Mouse (Mus musculus): ENCODE measurements around the gene Lrrc15. TPM values are rescaled to one million over a fixed set of nuclear protein-coding genes. Genes with fewer than 3 reads are reported as not detected.

The Lrrc15 gene
- polyA plus RNA-seq, 1 experiment from 2014 or later: 0.35 TPM

DNA sequence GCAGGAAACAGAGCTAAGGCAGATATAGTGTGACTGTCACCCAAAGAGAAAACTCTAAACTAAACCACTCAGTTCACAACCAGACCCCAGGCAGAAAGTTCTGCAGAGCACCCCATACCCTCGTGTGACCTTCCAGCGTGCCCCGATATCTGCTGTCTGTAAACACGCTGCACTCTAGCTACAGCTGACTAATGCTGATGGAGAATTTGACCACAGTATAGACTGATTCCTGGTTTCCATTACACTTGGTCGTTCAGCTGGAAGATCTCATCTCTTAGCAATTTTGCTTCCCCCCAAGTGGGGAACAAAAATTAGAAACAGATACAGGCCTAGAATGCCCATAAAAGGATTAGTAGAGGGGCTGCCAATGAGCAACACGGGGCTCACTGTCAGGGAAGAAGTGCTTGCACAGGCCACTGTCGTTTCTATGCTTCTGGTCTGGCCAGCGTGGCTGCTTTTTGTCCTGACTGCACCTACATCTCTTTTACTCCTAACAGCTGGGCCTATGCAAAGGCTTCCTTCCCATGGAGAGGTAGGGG lies 11.8 kb downstream of the Lrrc15 start:
- Histone ChIP-seq H3K27me3 (ENCODE audit: poor library complexity, severe bottlenecking) (0 out of 2 replicates have a peak, but pooled peaks cover 6% of the 10 kb centered on the region), H3K4me3 (no peak overlapping the region), H3K36me3 (replicated peaks) (no peaks in the 10 kb centered on the region), H3K4me1 (peaks cover 25% of the 10 kb centered on the region), H3K9me3 (no peaks in the 10 kb centered on the region), H3K27ac (peak overlapping the region; percentile 70)
- DNase-seq (ENCODE audit: extremely low spot score, low spot score): no peak
- 67% methylated on average over 8 of the region's 8 CpGs for WGBS

GRCm38 (mm10) chr16:30267359-30267758 lies 15.7 kb downstream of the Lrrc15 start, which contains the start of gene Cpn2:
Cpn2 (minus strand) TSS chr16:30267499.
- H3K9me3 ChIP-seq: no peaks in the 10 kb centered on the region
- DNase-seq (ENCODE audit: extremely low spot score, low spot score): no peak
- H3K4me1 ChIP-seq: peaks cover 25% of the 10 kb centered on the region
- no peak within 1 kb of the TSS for H3K4me3 ChIP-seq
- 76% methylated on average over 5 of the region's 5 CpGs for WGBS
- no peak within 1 kb of the TSS for H3K27ac ChIP-seq
- H3K36me3 ChIP-seq (replicated peaks): no peaks in the 10 kb centered on the region
- H3K27me3 ChIP-seq (ENCODE audit: poor library complexity, severe bottlenecking): 0 out of 2 replicates have a peak, but pooled peaks cover 6% of the 10 kb centered on the region

DNA sequence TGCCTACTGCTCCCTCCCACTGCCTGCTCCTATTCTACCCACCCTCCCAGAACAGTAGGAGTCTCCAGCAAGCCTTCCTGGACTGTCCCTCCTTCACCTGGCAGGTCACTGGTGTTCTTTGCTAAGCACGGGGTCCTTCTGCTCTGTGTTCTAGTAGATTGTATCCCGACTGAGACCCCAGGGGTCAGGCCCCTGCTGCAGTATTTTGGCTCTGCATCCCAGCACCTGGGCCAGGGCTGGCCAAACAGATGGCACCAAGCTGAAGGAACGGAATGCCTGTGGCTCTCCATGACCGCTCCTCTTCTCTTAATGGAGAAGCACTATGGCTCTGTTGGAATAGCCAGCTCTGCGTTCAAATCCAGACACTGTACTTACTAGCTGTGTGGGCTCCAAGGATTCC lies 16.5 kb downstream of the Lrrc15 start:
- 89% methylated on average over 5 of the region's 5 CpGs for WGBS
- no peak for DNase-seq (ENCODE audit: extremely low spot score, low spot score)
- H3K9me3 ChIP-seq: no peaks in the 10 kb centered on the region

DNA sequence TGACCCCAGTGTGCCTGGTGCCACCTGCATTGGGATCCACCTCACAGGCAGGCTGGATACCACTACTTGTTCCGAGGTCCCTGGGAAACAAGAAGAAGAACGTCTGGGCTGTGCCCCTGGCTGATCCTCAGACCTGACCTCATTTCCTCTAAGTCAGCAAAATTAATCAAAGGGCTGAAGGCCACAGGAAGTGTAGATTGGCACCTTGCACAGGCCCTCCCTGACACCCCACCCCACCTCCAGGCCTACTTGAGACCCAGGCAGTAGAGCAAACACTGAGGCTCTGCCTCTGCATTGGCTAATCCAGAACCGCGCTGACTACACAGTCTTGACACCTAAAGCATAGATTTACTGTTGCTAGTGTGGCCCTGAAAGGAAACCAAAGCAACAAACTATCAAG lies 17.4 kb downstream of the Lrrc15 start:
- DNase-seq (ENCODE audit: extremely low spot score, low spot score): no peak
- H3K27ac ChIP-seq: no peak overlapping the region
- H3K9me3 ChIP-seq: no peaks in the 10 kb centered on the region
- H3K4me3 ChIP-seq: no peak overlapping the region
- H3K27me3 ChIP-seq (ENCODE audit: poor library complexity, severe bottlenecking): 0 out of 2 replicates have a peak, but pooled peaks cover 6% of the 10 kb centered on the region
- peaks cover 10% of the 10 kb centered on the region; the same call in 1 of the 2 replicates for H3K4me1 ChIP-seq
- no peaks in the 10 kb centered on the region for H3K36me3 ChIP-seq (replicated peaks)
- 78% methylated on average over 4 of the region's 4 CpGs for WGBS

More for the DNA sequence above, 16.5 kb downstream of the Lrrc15 start:
- Histone ChIP-seq H3K4me1 (peaks cover 17% of the 10 kb centered on the region), H3K36me3 (replicated peaks) (no peaks in the 10 kb centered on the region), H3K27me3 (ENCODE audit: poor library complexity, severe bottlenecking) (0 out of 2 replicates have a peak, but pooled peaks cover 6% of the 10 kb centered on the region), H3K27ac (no peak overlapping the region), H3K4me3 (no peak overlapping the region)

DNA sequence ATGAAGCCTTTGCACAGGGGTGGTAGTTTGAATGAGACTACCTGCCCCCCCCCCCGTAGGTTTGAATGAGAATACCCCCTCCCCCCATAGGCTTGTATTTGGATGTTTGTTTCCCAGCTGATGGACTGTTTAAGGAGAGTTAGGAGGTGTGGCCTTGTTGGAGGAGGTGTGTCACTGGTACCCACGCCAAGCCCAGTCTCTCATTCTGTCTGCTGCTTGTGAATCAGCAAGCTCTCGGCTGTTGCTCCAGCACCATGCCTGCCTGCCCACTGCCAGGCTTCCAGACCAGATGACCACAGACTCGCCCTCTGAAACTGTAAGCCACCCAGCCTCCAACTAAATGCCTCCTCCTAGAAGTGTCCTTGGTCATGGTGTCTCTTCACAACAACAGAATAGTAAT lies 19.9 kb downstream of the Lrrc15 start:
- Histone ChIP-seq H3K4me3 (no peak overlapping the region), H3K4me1 (peaks cover 15% of the 10 kb centered on the region; the same call in 1 of the 2 replicates), H3K27ac (no peak overlapping the region), H3K36me3 (replicated peaks) (no peaks in the 10 kb centered on the region), H3K9me3 (no peaks in the 10 kb centered on the region), H3K27me3 (ENCODE audit: poor library complexity, severe bottlenecking) (0 out of 2 replicates have a peak, but pooled peaks cover 6% of the 10 kb centered on the region)
- DNase-seq (ENCODE audit: extremely low spot score, low spot score): no peak
- 68% methylated on average over 4 of the region's 4 CpGs for WGBS

GRCm38 (mm10) chr16:30262664-30263063 lies 20.4 kb downstream of the Lrrc15 start:
- Histone ChIP-seq H3K27ac (no peak overlapping the region), H3K36me3 (replicated peaks) (no peaks in the 10 kb centered on the region), H3K4me3 (no peak overlapping the region), H3K9me3 (no peaks in the 10 kb centered on the region), H3K4me1 (peaks cover 15% of the 10 kb centered on the region; the same call in 1 of the 2 replicates), H3K27me3 (ENCODE audit: poor library complexity, severe bottlenecking) (0 out of 2 replicates have a peak, but pooled peaks cover 6% of the 10 kb centered on the region)
- peak; percentile 74 for DNase-seq (ENCODE audit: extremely low spot score, low spot score)
- WGBS: 4% methylated on average over 2 of the region's 2 CpGs

DNA sequence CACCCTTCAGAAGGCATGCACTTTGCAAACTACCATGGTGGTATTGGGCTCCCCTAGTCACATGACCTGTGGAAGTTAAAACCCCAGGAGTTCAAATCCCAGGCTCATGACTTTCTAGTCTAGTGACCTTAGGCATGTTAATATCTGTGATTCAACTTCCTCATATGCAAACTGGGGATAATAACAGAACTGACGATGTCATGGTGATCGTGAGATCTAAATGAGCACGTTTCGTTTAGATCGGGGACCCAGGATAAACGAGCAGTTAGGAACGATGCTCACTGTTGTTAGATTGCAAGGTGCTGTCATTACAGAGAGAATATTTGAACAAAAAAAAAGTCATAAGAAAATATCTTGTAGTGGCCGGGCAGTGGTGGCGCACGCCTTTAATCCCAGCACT lies 20.9 kb downstream of the Lrrc15 start:
- no peak overlapping the region for H3K27ac ChIP-seq
- peaks cover 15% of the 10 kb centered on the region; the same call in 1 of the 2 replicates for H3K4me1 ChIP-seq
- no peak overlapping the region for H3K4me3 ChIP-seq
- H3K27me3 ChIP-seq (ENCODE audit: poor library complexity, severe bottlenecking): 0 out of 2 replicates have a peak, but pooled peaks cover 6% of the 10 kb centered on the region
- 91% methylated on average over 10 of the region's 10 CpGs for WGBS
- DNase-seq (ENCODE audit: extremely low spot score, low spot score): no peak
- H3K36me3 ChIP-seq (replicated peaks): no peaks in the 10 kb centered on the region
- no peaks in the 10 kb centered on the region for H3K9me3 ChIP-seq

DNA sequence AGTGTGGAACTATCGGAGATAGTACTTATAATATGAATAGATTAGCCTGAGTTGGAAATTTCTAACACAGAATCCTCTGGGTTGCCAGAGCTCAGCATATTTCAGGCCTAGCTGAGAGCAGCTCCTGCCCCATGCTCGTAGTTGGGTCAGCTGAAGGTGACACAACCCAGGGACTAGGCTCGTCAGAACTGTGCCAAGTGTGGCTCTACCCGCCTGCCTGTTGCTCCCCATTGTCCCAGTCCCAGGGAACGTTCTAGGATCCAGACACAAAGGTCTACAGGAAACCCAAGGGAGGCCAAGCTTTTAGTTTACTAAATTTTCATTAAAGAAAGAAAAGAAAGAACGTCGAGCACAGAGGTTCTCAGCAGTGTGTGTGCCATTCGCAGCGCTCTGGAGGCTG lies 21.7 kb downstream of the Lrrc15 start:
- Histone ChIP-seq H3K4me3 (no peak overlapping the region), H3K27ac (no peak overlapping the region), H3K36me3 (replicated peaks) (no peaks in the 10 kb centered on the region), H3K4me1 (peaks cover 15% of the 10 kb centered on the region; the same call in 1 of the 2 replicates), H3K27me3 (ENCODE audit: poor library complexity, severe bottlenecking) (0 out of 2 replicates have a peak, but pooled peaks cover under 1% of the 10 kb centered on the region), H3K9me3 (no peaks in the 10 kb centered on the region)
- no peak for DNase-seq (ENCODE audit: extremely low spot score, low spot score)
- WGBS: 92% methylated on average over 9 of the region's 9 CpGs

GRCm38 (mm10) chr16:30260012-30260635 lies 22.9 kb downstream of the Lrrc15 start:
- H3K27me3 ChIP-seq (ENCODE audit: poor library complexity, severe bottlenecking): no peaks in the 10 kb centered on the region; the same call in 1 of the 2 replicates
- peaks cover 10% of the 10 kb centered on the region; the same call in 1 of the 2 replicates for H3K4me1 ChIP-seq
- 93% methylated on average over 15 of the region's 15 CpGs for WGBS
- H3K4me3 ChIP-seq: no peak overlapping the region
- no peaks in the 10 kb centered on the region for H3K36me3 ChIP-seq (replicated peaks)
- no peaks in the 10 kb centered on the region for H3K9me3 ChIP-seq
- H3K27ac ChIP-seq: no peak overlapping the region
- DNase-seq (ENCODE audit: extremely low spot score, low spot score): no peak

DNA sequence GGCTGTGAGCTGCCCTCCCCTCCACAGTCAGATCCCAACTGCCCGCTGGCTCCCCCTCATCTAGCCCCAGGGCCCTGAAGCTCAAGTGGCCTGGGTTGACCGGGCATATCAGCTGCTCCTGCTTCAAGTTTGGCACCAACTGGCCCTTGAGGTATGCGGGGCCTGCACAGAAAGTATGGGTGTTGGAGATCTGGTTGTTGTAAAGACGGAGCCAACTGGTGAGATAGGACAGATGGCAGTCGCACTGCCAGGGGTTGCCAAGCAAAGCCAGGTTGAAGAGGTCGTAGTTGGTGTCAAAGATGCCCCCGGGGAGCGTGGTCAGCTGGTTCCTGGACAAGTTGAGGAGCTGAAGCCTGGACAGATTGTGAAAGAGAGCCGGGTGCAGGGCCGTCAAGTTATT lies 23.6 kb downstream of the Lrrc15 start:
- 94% methylated on average over 10 of the region's 10 CpGs for WGBS
- no peaks in the 10 kb centered on the region for H3K36me3 ChIP-seq (replicated peaks)

DNA sequence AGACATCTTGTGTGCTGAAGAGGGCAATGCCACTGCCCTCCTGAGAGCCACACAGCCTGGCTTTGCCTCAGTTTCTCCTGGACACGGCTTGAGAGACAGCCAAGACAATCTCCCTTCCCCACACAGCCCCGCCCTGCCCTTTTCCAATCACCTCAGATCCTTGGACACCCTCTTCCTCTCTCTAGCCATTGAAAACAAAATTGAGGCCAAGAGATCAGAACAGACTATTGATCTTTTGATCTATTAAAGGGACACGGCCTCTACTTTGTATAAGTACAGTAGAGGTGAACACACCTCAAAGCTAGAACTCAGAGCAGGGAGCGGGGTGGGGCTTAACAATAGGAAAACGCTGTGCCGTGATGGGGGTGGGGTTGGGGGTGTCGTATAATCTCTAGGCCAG lies 24.6 kb downstream of the Lrrc15 start:
- Histone ChIP-seq H3K36me3 (replicated peaks) (no peaks in the 10 kb centered on the region), H3K4me3 (no peak overlapping the region), H3K9me3 (no peaks in the 10 kb centered on the region), H3K27ac (no peak overlapping the region), H3K27me3 (ENCODE audit: poor library complexity, severe bottlenecking) (no peaks in the 10 kb centered on the region; the same call in 1 of the 2 replicates), H3K4me1 (peaks cover 5% of the 10 kb centered on the region; the same call in 1 of the 2 replicates)
- DNase-seq (ENCODE audit: extremely low spot score, low spot score): no peak
- 88% methylated on average over 7 of the region's 7 CpGs for WGBS

More for the DNA sequence above, 23.6 kb downstream of the Lrrc15 start:
- H3K27me3 ChIP-seq (ENCODE audit: poor library complexity, severe bottlenecking): no peaks in the 10 kb centered on the region; the same call in 1 of the 2 replicates
- no peak overlapping the region for H3K4me3 ChIP-seq
- H3K9me3 ChIP-seq: no peaks in the 10 kb centered on the region
- no peak for DNase-seq (ENCODE audit: extremely low spot score, low spot score)
- H3K4me1 ChIP-seq: peaks cover 9% of the 10 kb centered on the region; the same call in 1 of the 2 replicates
- H3K27ac ChIP-seq: no peak overlapping the region

- Histone ChIP-seq H3K27ac (no peak overlapping the region), H3K9me3 (no peaks in the 10 kb centered on the region), H3K4me3 (no peak overlapping the region), H3K36me3 (replicated peaks) (no peaks in the 10 kb centered on the region), H3K4me1 (peaks cover 5% of the 10 kb centered on the region), H3K27me3 (ENCODE audit: poor library complexity, severe bottlenecking) (peaks cover 7% of the 10 kb centered on the region)
- WGBS: 84% methylated on average over 9 of the region's 9 CpGs
- no peak for DNase-seq (ENCODE audit: extremely low spot score, low spot score)
These were observed 25.3 kb downstream of the Lrrc15 start for GRCm38 (mm10) chr16:30257718-30258117.

DNA sequence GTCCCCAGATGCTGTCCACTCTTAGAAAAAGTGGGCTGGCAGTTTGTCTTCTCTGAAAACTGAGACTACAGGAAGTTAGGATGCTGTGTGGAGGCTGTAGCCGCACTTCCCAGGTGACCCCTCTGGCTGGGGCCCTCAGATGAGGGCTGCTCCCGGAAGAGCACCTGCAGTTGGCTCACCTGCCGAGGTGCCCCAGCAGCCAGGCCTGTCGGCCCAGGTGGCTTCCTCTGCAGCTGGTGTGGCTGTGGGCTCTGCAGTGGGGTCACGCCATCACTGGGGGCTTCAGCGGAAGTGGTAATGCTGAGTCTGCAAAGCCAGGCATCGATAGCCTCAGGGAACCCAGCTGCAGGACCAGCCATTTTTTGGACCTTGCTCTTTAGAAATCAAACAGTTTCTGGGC lies 28.0 kb downstream of the Lrrc15 start:
- no peak for DNase-seq (ENCODE audit: extremely low spot score, low spot score)
- Histone ChIP-seq H3K4me3 (no peak overlapping the region), H3K27me3 (ENCODE audit: poor library complexity, severe bottlenecking) (peaks cover 27% of the 10 kb centered on the region), H3K4me1 (peaks cover 11% of the 10 kb centered on the region), H3K9me3 (no peaks in the 10 kb centered on the region), H3K27ac (no peak overlapping the region), H3K36me3 (replicated peaks) (no peaks in the 10 kb centered on the region)
- 77% methylated on average over 7 of the region's 7 CpGs for WGBS
